Mouse (Mus musculus) ES-E14 (cell line): ENCODE measurements at regions not wholly inside any gene's neighbourhood (a gene's known extent, or its start where the extent isn't known, plus 50 kb on each side); places are given as distances from the start of the nearest gene placed in this dataset.

Experiments used
- CHD2 ChIP-seq: IDR thresholded peaks from 2 replicates; pipeline ENCODE4 v1.6.1; 2014; ENCODE audit warnings: mild to moderate bottlenecking, low read depth, low read length, inconsistent platforms
- HCFC1 ChIP-seq: IDR thresholded peaks from 2 replicates; pipeline ENCODE4 v1.6.1; 2012; ENCODE audit warnings: low read length, inconsistent platforms, borderline replicate concordance; ENCODE audit not compliant: insufficient read depth
- MAFK ChIP-seq: IDR thresholded peaks from 2 replicates; pipeline ENCODE4 v1.6.1; 2014; ENCODE audit warnings: mild to moderate bottlenecking, low read depth, low read length, inconsistent platforms; ENCODE audit not compliant: insufficient read depth
- ZC3H11A ChIP-seq: IDR thresholded peaks from 2 replicates; pipeline ENCODE4 v1.6.1; 2012; ENCODE audit warnings: low read depth, mild to moderate bottlenecking, inconsistent platforms, low read length, borderline replicate concordance
- ZNF384 ChIP-seq: IDR thresholded peaks from 2 replicates; pipeline ENCODE4 v1.6.1; 2012; ENCODE audit warnings: low read depth, low read length, inconsistent platforms

- no peak for TF ChIP-seq HCFC1
- no peak for TF ChIP-seq ZNF384
- no peak for TF ChIP-seq CHD2
- TF ChIP-seq MAFK, result no peak
- no peak for TF ChIP-seq ZC3H11A
These were observed 240.2 kb upstream of the Chd6 start for GRCm38 (mm10) chr2:161349110-161349509.
